Mouse (Mus musculus): ENCODE measurements around the gene Ndufs8. TPM values are rescaled to one million over a fixed set of nuclear protein-coding genes. Genes with fewer than 3 reads are reported as not detected.
"Not testable (repeated sequence)": the region's sequence is repeated elsewhere in the genome, so short reads cannot be mapped to it uniquely, and the experiment has no call there.

The Ndufs8 gene
- 241 and 279 TPM in 2 replicates for polyA plus RNA-seq (2016; fragmentation: Nextera tagmentation; extraction: Ambion mirVana)

GRCm38 (mm10) chr19:3912337-3913204, at the start of gene Ndufs8:
TSS of gene Ndufs8 (minus strand) at chr19:3912774.
- H3K4me3 ChIP-seq, result peak within 1 kb of the TSS; percentile 67
- whole genome bisulfite sequencing, result under 1% methylated on average over 43 of the region's 43 CpGs
- H3K27ac ChIP-seq, result peak within 1 kb of the TSS; percentile 91
- H3K36me3 ChIP-seq, result peaks cover 35% of the 10 kb centered on the region
- H3K9me3 ChIP-seq, result no peaks in the 10 kb centered on the region
- H3K27me3 ChIP-seq (ENCODE audit: insufficient read depth, poor library complexity, severe bottlenecking), result no peaks in the 10 kb centered on the region
- H3K4me1 ChIP-seq (replicated peaks), result peaks cover 24% of the 10 kb centered on the region
- DNase-seq (ENCODE audit: low spot score), result peak; percentile 96

DNA sequence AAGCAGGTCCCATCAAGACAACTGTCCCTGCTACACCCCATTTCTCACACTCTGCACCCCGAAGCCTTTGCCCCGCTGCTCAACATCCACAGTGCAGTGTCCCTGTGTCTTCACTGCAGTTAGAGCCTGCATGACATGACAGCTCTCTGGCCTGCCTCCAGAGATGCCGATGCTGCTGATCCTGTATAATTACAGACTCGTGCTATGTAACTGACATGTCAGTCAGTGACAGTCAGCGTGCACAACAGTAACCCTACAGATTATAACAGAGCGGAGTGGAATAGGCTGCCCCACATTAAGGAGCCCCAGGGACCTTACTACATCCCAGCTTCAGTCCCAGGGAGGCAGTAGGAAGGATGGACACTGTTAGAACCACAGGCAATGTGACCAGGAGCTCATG, 49.2 kb upstream of the Ndufs8 start:
- H3K27ac ChIP-seq; H3K4me3 ChIP-seq; H3K27me3 ChIP-seq (ENCODE audit: insufficient read depth, poor library complexity, severe bottlenecking); H3K4me1 ChIP-seq (replicated peaks); H3K9me3 ChIP-seq; H3K36me3 ChIP-seq; DNase-seq (ENCODE audit: low spot score): not testable (repeated sequence)
- 90% methylated on average over 6 of the region's 6 CpGs for WGBS

DNA sequence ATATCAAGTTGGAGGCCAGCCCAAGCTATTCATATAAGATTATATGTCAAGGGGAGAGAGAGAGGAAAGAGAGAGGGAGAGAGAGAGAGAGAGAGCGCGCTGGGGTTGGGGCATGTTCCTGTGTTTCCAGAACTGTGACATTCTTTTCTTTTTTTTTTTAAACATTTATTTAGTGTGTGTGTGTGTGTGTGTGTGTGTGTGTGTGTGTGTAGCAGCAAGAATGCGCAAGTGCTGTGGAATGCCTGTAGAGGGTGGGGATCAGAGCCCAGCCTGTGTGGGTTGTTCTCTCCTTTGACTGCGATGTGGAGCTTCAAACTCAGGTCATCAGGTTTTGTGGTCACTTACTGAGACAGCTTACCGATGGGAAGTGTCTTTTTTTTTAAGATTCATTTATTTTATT, 47.6 kb upstream of the Ndufs8 start:
- H3K4me3 ChIP-seq, result no peak overlapping the region
- H3K36me3 ChIP-seq, result no peaks in the 10 kb centered on the region
- 85% methylated on average over 5 of the region's 5 CpGs for WGBS
- no peaks in the 10 kb centered on the region for H3K4me1 ChIP-seq (replicated peaks)
- no peak overlapping the region for H3K27ac ChIP-seq
- H3K27me3 ChIP-seq (ENCODE audit: insufficient read depth, poor library complexity, severe bottlenecking), result no peaks in the 10 kb centered on the region
- H3K9me3 ChIP-seq, result no peaks in the 10 kb centered on the region
- DNase-seq (ENCODE audit: low spot score), result no peak

GRCm38 (mm10) chr19:3959030-3959429, 46.5 kb upstream of the Ndufs8 start:
- H3K27me3 ChIP-seq (ENCODE audit: insufficient read depth, poor library complexity, severe bottlenecking), result no peaks in the 10 kb centered on the region
- DNase-seq (ENCODE audit: low spot score), result no peak

DNA sequence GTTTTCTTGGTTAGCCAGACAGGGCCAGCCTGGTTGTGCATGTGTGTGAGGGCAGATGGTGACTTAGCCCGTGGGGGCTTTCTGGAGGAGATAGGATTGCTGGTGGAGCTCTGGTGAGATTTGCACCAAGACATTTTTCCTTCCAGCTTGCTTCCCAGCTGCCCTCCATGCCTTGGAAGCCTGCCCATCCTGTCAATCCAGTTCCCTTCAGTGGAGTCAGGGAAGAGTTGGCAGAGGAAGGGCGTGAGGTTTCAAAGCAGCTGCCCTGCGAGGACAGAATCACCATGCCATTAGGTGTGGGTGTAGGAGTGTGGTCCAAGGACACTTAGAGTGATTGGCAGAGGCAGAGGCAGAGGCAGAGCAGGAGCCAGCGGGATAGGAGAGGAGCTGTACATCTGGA, 45.9 kb upstream of the Ndufs8 start, which contains the start of gene Aldh3b3:
Gene Aldh3b3 (plus strand): TSS at position 176 of the 400 bp plus-strand sequence.
- Histone ChIP-seq H3K27ac (no peak within 1 kb of the TSS), H3K36me3 (no peaks in the 10 kb centered on the region), H3K4me3 (no peak within 1 kb of the TSS), H3K9me3 (no peaks in the 10 kb centered on the region), H3K4me1 (replicated peaks) (0 out of 2 replicates have a peak, but pooled peaks cover 3% of the 10 kb centered on the region), H3K27me3 (ENCODE audit: insufficient read depth, poor library complexity, severe bottlenecking) (no peaks in the 10 kb centered on the region)
- WGBS, result 79% methylated on average over 4 of the region's 4 CpGs
- no peak for DNase-seq (ENCODE audit: low spot score)

More at GRCm38 (mm10) chr19:3959030-3959429, 46.5 kb upstream of the Ndufs8 start:
- Histone ChIP-seq H3K27ac (no peak overlapping the region), H3K4me1 (replicated peaks) (0 out of 2 replicates have a peak, but pooled peaks cover 3% of the 10 kb centered on the region), H3K4me3 (no peak overlapping the region), H3K36me3 (no peaks in the 10 kb centered on the region), H3K9me3 (no peaks in the 10 kb centered on the region)

DNA sequence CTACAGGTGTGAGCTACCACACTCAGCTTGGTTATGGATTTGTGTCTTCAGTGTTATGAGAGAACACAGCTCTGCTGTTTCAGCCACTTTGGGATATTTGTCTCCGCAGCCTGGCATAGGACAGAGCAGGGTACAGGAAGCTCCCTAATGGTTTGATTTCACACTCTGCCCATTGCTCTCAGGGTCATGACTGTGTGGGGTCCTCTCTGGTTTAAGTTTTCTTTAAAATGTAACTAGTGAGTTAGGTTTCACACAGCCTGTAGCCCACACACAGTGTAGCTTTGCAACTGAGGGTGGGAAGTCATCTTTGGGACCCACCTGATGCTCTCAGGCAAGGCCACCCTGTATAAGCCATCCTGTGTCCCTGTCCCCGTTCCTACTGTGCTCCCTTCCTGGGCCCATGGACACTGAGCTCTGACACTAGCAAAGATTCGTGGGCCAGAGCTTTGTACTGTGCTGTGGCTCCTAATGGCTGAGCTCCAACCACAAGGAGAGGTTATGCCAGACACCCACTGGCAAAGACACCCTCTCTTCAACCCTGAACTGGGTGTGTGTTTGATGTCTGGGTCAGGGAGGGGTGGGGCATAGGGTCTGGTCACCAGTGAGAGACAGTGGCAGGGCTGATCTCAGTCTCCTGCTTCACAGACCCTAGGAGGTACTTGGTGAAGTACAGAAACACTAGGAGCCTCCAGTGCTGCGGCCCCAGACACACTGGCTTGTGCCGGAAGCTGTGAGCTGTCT, 44.9 kb upstream of the Ndufs8 start:
- DNase-seq (ENCODE audit: low spot score); H3K9me3 ChIP-seq: not testable (repeated sequence)

DNA sequence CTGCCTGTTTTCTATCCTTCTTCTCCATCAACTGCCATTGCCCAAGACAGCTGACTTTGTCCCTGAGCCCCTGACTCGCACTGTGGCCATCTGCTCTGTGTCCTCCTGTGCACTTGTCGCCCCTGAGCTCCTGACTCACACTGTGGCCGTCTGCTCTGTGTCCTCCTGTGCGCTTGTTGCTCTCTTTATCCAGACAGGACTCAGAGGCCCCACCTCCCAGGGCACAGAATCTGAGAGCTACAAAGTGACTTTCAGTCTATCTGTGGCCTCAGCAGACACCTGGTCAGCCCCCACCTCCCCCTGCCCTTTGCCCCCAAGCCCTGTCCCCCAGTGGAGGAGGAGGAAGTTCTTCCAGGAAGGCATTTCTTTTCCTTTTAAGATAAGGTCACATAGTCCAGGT, 43.2 kb upstream of the Ndufs8 start:
- Histone ChIP-seq H3K9me3 (no peaks in the 10 kb centered on the region), H3K27me3 (ENCODE audit: insufficient read depth, poor library complexity, severe bottlenecking) (no peaks in the 10 kb centered on the region), H3K36me3 (no peaks in the 10 kb centered on the region), H3K4me3 (no peak overlapping the region), H3K27ac (no peak overlapping the region), H3K4me1 (replicated peaks) (0 out of 2 replicates have a peak, but pooled peaks cover 3% of the 10 kb centered on the region)
- DNase-seq (ENCODE audit: low spot score), result no peak
- WGBS, result 61% methylated on average over 4 of the region's 4 CpGs

More for the DNA sequence above, 44.9 kb upstream of the Ndufs8 start:
- H3K36me3 ChIP-seq; H3K4me3 ChIP-seq; H3K27me3 ChIP-seq (ENCODE audit: insufficient read depth, poor library complexity, severe bottlenecking); H3K4me1 ChIP-seq (replicated peaks); H3K27ac ChIP-seq: not testable (repeated sequence)
- 84% methylated on average over 5 of the region's 5 CpGs for WGBS

DNA sequence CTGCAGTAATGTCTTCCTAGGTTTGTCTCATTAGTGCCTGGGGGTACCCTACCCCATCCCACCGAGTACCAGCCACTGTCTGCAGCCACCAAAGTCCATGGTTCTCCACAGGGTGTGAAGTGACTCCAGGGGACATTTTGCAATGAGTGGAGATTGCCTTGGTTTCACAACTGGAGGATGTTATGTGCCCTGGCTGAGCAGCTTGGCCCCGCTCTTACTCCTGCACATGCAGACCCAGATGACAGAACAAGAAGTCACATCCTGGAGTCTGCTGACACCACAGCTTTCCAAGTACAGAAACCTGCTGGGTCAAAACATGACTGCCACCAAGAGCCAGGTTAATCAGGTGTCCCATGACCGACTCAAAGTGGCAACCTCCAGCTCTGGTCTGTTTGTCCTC, 42.5 kb upstream of the Ndufs8 start:
- no peak overlapping the region for H3K4me3 ChIP-seq
- H3K27me3 ChIP-seq (ENCODE audit: insufficient read depth, poor library complexity, severe bottlenecking), result no peaks in the 10 kb centered on the region
- H3K9me3 ChIP-seq, result no peaks in the 10 kb centered on the region
- H3K4me1 ChIP-seq (replicated peaks), result 0 out of 2 replicates have a peak, but pooled peaks cover 3% of the 10 kb centered on the region
- DNase-seq (ENCODE audit: low spot score), result no peak
- H3K27ac ChIP-seq, result no peak overlapping the region
- H3K36me3 ChIP-seq, result no peaks in the 10 kb centered on the region
- WGBS, result 86% methylated on average over 3 of the region's 3 CpGs

DNA sequence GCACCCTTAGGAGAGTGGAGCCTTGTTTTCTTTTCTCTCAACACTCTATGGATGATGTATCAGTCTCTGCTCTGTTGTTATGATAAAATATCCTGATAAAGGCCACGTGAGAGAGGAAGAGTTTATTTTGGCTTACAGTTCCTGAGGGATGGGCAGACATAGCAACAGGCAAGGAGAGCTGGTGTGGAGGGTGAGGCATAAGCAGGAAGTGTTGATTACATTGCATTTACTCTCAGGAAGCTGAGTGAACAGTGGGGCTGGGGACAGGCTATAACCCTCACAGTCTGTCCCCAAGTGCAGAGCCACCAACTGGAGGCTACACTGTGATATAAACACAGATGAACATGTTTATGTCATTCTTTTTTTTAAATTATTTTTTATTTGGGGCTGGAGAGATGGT, 39.5 kb upstream of the Ndufs8 start:
- no peak for DNase-seq (ENCODE audit: low spot score)
- Histone ChIP-seq H3K9me3 (no peaks in the 10 kb centered on the region), H3K27me3 (ENCODE audit: insufficient read depth, poor library complexity, severe bottlenecking) (no peaks in the 10 kb centered on the region; the same call in 1 of the 2 replicates), H3K27ac (no peak overlapping the region), H3K4me3 (no peak overlapping the region), H3K36me3 (no peaks in the 10 kb centered on the region), H3K4me1 (replicated peaks) (0 out of 2 replicates have a peak, but pooled peaks cover 9% of the 10 kb centered on the region)
- 62% methylated on average over 1 of the region's 1 CpGs for WGBS

- Histone ChIP-seq H3K27ac (no peak overlapping the region), H3K9me3 (no peaks in the 10 kb centered on the region), H3K4me1 (replicated peaks) (0 out of 2 replicates have a peak, but pooled peaks cover 9% of the 10 kb centered on the region), H3K36me3 (no peaks in the 10 kb centered on the region), H3K27me3 (ENCODE audit: insufficient read depth, poor library complexity, severe bottlenecking) (no peaks in the 10 kb centered on the region; the same call in 1 of the 2 replicates), H3K4me3 (no peak overlapping the region)
- no peak for DNase-seq (ENCODE audit: low spot score)
Observed at GRCm38 (mm10) chr19:3951461-3951860, 38.9 kb upstream of the Ndufs8 start.

GRCm38 (mm10) chr19:3950331-3950730, 37.8 kb upstream of the Ndufs8 start:
- Histone ChIP-seq H3K9me3 (no peaks in the 10 kb centered on the region), H3K27me3 (ENCODE audit: insufficient read depth, poor library complexity, severe bottlenecking) (no peaks in the 10 kb centered on the region; the same call in 1 of the 2 replicates), H3K27ac (no peak overlapping the region), H3K36me3 (no peaks in the 10 kb centered on the region), H3K4me3 (no peak overlapping the region), H3K4me1 (replicated peaks) (0 out of 2 replicates have a peak, but pooled peaks cover 9% of the 10 kb centered on the region)
- DNase-seq (ENCODE audit: low spot score), result no peak
- 84% methylated on average over 3 of the region's 3 CpGs for WGBS

- DNase-seq (ENCODE audit: low spot score), result no peak
- Histone ChIP-seq H3K27me3 (ENCODE audit: insufficient read depth, poor library complexity, severe bottlenecking) (peaks cover 6% of the 10 kb centered on the region), H3K4me1 (replicated peaks) (0 out of 2 replicates have a peak, but pooled peaks cover 7% of the 10 kb centered on the region), H3K4me3 (no peak overlapping the region), H3K36me3 (no peaks in the 10 kb centered on the region), H3K27ac (no peak overlapping the region), H3K9me3 (no peaks in the 10 kb centered on the region)
- 75% methylated on average over 14 of the region's 14 CpGs for WGBS
Observed at GRCm38 (mm10) chr19:3948546-3948945, 36.0 kb upstream of the Ndufs8 start.

GRCm38 (mm10) chr19:3947813-3948212, 35.2 kb upstream of the Ndufs8 start:
- Histone ChIP-seq H3K9me3 (no peaks in the 10 kb centered on the region), H3K27me3 (ENCODE audit: insufficient read depth, poor library complexity, severe bottlenecking) (peaks cover 11% of the 10 kb centered on the region), H3K27ac (no peak overlapping the region), H3K4me1 (replicated peaks) (peaks cover 9% of the 10 kb centered on the region; the same call in 1 of the 2 replicates), H3K36me3 (no peaks in the 10 kb centered on the region), H3K4me3 (no peak overlapping the region)
- 80% methylated on average over 3 of the region's 3 CpGs for WGBS
- DNase-seq (ENCODE audit: low spot score), result no peak

Data from hindbrain, embryonic 10.5 days (tissue).